ENCODE assay signal across 17 mouse cellular contexts in genomic region chr5:17850582-17850981, GRCm38 (mm10). TPM values are rescaled to one million over a fixed set of nuclear protein-coding genes. Genes with fewer than 3 reads are reported as not detected.
A peak's percentile ranks its signal among the peaks of the same experiment; 100 is the strongest.
DNase-seq lines count a peak whose midpoint lies in the region; ATAC-seq and TF ChIP-seq lines count a peak whose summit lies in the region.
"Had no signal": no experiment of that assay in that cellular context is flagged by ENCODE, and none has a peak within 500 bp of the region (broad histone marks: within the 10 kb centered on the region; RNA-seq: fewer than 3 reads in every experiment).

No protein-coding gene starts in this region.

- H3K27ac ChIP-seq in kidney, adult 2 months (ENCODE audit: insufficient read depth, low read depth, low read length), result no peak overlapping the region
- H3K27ac ChIP-seq in kidney, embryonic 15.5 days, result no peak overlapping the region
- peak overlapping the region; percentile 49 for H3K27ac ChIP-seq in CH12.LX (ENCODE audit: insufficient read depth, low read depth)
- no peak overlapping the region for H3K27ac ChIP-seq in forebrain, embryonic 14.5 days (ENCODE audit: low read depth, low read length)
- H3K27ac ChIP-seq: heart, embryonic 10.5 days; hindbrain, embryonic 10.5 days; limb, embryonic 15.5 days; neural tube, embryonic 12.5 days had no signal

- peak; percentile 62 for TF ChIP-seq RAD21 in CH12.LX (IDR thresholded peaks at IDR 0.05; ENCODE audit: low read depth, low read length)

- no peaks in the 10 kb centered on the region for H3K4me1 ChIP-seq in kidney, adult 2 months (ENCODE audit: control insufficient read depth, insufficient read depth, low read length)
- H3K4me1 ChIP-seq in kidney, embryonic 15.5 days, result no peaks in the 10 kb centered on the region
- peaks cover 10 to 24% of the 10 kb centered on the region in 2 experiments; a peak in 3 of 4 replicates for H3K4me1 ChIP-seq in CH12.LX (ENCODE audit: control insufficient read depth in 1 of 2, insufficient read depth in 2 of 2)
- H3K4me1 ChIP-seq in forebrain, embryonic 14.5 days (ENCODE audit: control insufficient read depth, insufficient read depth, low read length), result no peaks in the 10 kb centered on the region
- H3K4me1 ChIP-seq: heart, embryonic 10.5 days; hindbrain, embryonic 10.5 days; limb, embryonic 15.5 days; neural tube, embryonic 12.5 days had no signal

- no peak for DNase-seq in kidney, adult 2 months
- DNase-seq in 416B (ENCODE audit: low read depth) (peak; percentile 4), CH12.LX (ENCODE audit: extremely low read depth) (no peak)
- DNase-seq in thymus, postnatal 25 days, result no peak
- no peak for DNase-seq in forebrain, embryonic 14.5 days (ENCODE audit: low spot score)
- DNase-seq: adrenal gland, postnatal 10 days; cerebellum, adult 9-11 months; right cerebral cortex, postnatal 25 days had no signal

- dilution Hi-C loops in CH12.LX (cut with MboI; ENCODE audit: extremely low pct_ligation_motif_present, extremely low pct_unique_long_range_greater_than_20kb, low sequenced_read_pairs), result no loop called here

- no peaks in the 10 kb centered on the region for H3K36me3 ChIP-seq in kidney, adult 2 months (ENCODE audit: control insufficient read depth, insufficient read depth, low read length)
- H3K36me3 ChIP-seq in kidney, embryonic 15.5 days, result no peaks in the 10 kb centered on the region
- no peaks in the 10 kb centered on the region for H3K36me3 ChIP-seq in CH12.LX (replicated peaks in 1 of 2; ENCODE audit: control insufficient read depth in 1 of 2, insufficient read depth in 1 of 2, low read length in 1 of 2)
- H3K36me3 ChIP-seq in forebrain, embryonic 14.5 days (ENCODE audit: control insufficient read depth, insufficient read depth, low read length), result no peaks in the 10 kb centered on the region
- H3K36me3 ChIP-seq: heart, embryonic 10.5 days; hindbrain, embryonic 10.5 days; limb, embryonic 15.5 days; neural tube, embryonic 12.5 days had no signal

- H3K27me3 ChIP-seq in kidney, adult 2 months (replicated peaks; ENCODE audit: control insufficient read depth, insufficient read depth, low read length), result no peaks in the 10 kb centered on the region
- H3K27me3 ChIP-seq in kidney, embryonic 15.5 days, result no peaks in the 10 kb centered on the region
- H3K27me3 ChIP-seq in CH12.LX (replicated peaks), result no peaks in the 10 kb centered on the region
- no peaks in the 10 kb centered on the region for H3K27me3 ChIP-seq in forebrain, embryonic 14.5 days (replicated peaks; ENCODE audit: control insufficient read depth, insufficient read depth, low read length)
- H3K27me3 ChIP-seq: limb, embryonic 15.5 days; megakaryocyte, embryonic 14.5 days; neural tube, embryonic 12.5 days; Patski had no signal

- in situ Hi-C loops in CH12.LX (cut with MboI; ENCODE audit: low pct_ligation_motif_present, low pct_unique_long_range_greater_than_20kb, low sequenced_read_pairs), result no loop called here

- peaks cover 17% of the 10 kb centered on the region for H3K79me2 ChIP-seq in CH12.LX (replicated peaks; ENCODE audit: control insufficient read depth, extremely low read depth, insufficient read depth, poor library complexity, severe bottlenecking)

- H3K4me2 ChIP-seq in kidney, embryonic 15.5 days, result no peak overlapping the region
- H3K4me2 ChIP-seq in CH12.LX (ENCODE audit: insufficient read depth, low read depth, poor library complexity, severe bottlenecking), result no peak overlapping the region
- no peak overlapping the region for H3K4me2 ChIP-seq in forebrain, embryonic 14.5 days (ENCODE audit: low read length)
- H3K4me2 ChIP-seq: limb, embryonic 15.5 days; neural tube, embryonic 12.5 days had no signal

- 86% methylated on average over 2 of the region's 2 CpGs for WGBS in kidney, adult 2 months
- WGBS in kidney, embryonic 15.5 days, result 95% methylated on average over 2 of the region's 2 CpGs
- WGBS in forebrain, embryonic 14.5 days, result 86% methylated on average over 2 of the region's 2 CpGs

- no peak overlapping the region for H3K4me3 ChIP-seq in kidney, adult 2 months (ENCODE audit: insufficient read depth, low read depth, low read length)
- H3K4me3 ChIP-seq in kidney, embryonic 15.5 days (replicated peaks), result no peak overlapping the region
- H3K4me3 ChIP-seq in CH12.LX (replicated peaks in 1 of 3; ENCODE audit: low read depth in 2 of 3, low read length in 2 of 3, poor library complexity in 1 of 3), result no peak overlapping the region
- no peak overlapping the region for H3K4me3 ChIP-seq in forebrain, embryonic 14.5 days (ENCODE audit: low read depth, low read length)
- H3K4me3 ChIP-seq: heart, embryonic 10.5 days; hindbrain, embryonic 10.5 days; limb, embryonic 15.5 days; megakaryocyte, embryonic 14.5 days; neural tube, embryonic 12.5 days had no signal

- peak; percentile 38 for TF ChIP-seq CTCF in kidney, adult 2 months (conservative IDR thresholded peaks at IDR 0.05; ENCODE audit: insufficient read depth, insufficient read length, low read depth, low read length)
- peak; percentile 17 to 67; a peak in 2 of 4 replicates for TF ChIP-seq CTCF in CH12.LX (conservative IDR thresholded peaks at IDR 0.05 in 1 of 2, IDR thresholded peaks at IDR 0.05 in 1 of 2; ENCODE audit: low read depth in 2 of 2, low read length in 2 of 2)

- TF ChIP-seq POLR2A in kidney, adult 2 months (IDR thresholded peaks at IDR 0.05; ENCODE audit: low read depth, low read length), result no peak
- no peak for TF ChIP-seq POLR2A in CH12.LX (IDR thresholded peaks at IDR 0.05; ENCODE audit: low read depth, low read length)

- H3K9ac ChIP-seq in kidney, embryonic 15.5 days, result no peak overlapping the region
- H3K9ac ChIP-seq in CH12.LX (ENCODE audit: insufficient read depth, low read depth), result peak overlapping the region; percentile 35; the same call in 1 of the 2 replicates
- H3K9ac ChIP-seq in forebrain, embryonic 14.5 days (ENCODE audit: low read length), result no peak overlapping the region
- H3K9ac ChIP-seq: limb, embryonic 15.5 days; neural tube, embryonic 12.5 days had no signal

- H3K9me3 ChIP-seq in kidney, embryonic 15.5 days (replicated peaks), result no peaks in the 10 kb centered on the region
- no peaks in the 10 kb centered on the region for H3K9me3 ChIP-seq in CH12.LX (replicated peaks; ENCODE audit: low read length)
- no peaks in the 10 kb centered on the region for H3K9me3 ChIP-seq in forebrain, embryonic 14.5 days (replicated peaks; ENCODE audit: control insufficient read depth, low read length)
- H3K9me3 ChIP-seq: heart, embryonic 10.5 days; hindbrain, embryonic 10.5 days; limb, embryonic 15.5 days; megakaryocyte, embryonic 14.5 days; neural tube, embryonic 12.5 days had no signal

- no peak for TF ChIP-seq EP300 in CH12.LX (IDR thresholded peaks at IDR 0.05; ENCODE audit: low read length)

- ATAC-seq in kidney, embryonic 15.5 days (replicated peaks; ENCODE audit: low FRiP score), result no peak
- ATAC-seq in erythroid progenitor cell, adult 5-6 weeks (replicated peaks; ENCODE audit: low FRiP score, poor library complexity, severe bottlenecking), result peak; percentile 73
- no peak for ATAC-seq in forebrain, embryonic 14.5 days
- ATAC-seq: forebrain, embryonic 16.5 days; Patski had no signal

TF ChIP-seq in CH12.LX, 34 proteins besides CTCF, POLR2A, EP300 and RAD21:
- TF ChIP-seq MAX (IDR thresholded peaks at IDR 0.05; ENCODE audit: low read length), result no peak
- TF ChIP-seq MAFK (IDR thresholded peaks at IDR 0.05; ENCODE audit: insufficient replicate concordance, low read length), result peak; percentile 91
- TF ChIP-seq RCOR1 (conservative IDR thresholded peaks at IDR 0.05; ENCODE audit: low read depth, low read length), result no peak
- TF ChIP-seq JUND (conservative IDR thresholded peaks at IDR 0.05; ENCODE audit: low read depth, low read length), result no peak
- no peak; the same call in 1 of the 2 replicates for TF ChIP-seq NELFE (IDR thresholded peaks at IDR 0.05; ENCODE audit: low read depth, low read length)
- no peak for TF ChIP-seq ELF1 (IDR thresholded peaks at IDR 0.05; ENCODE audit: low read depth, low read length)
- peak; percentile 73 for TF ChIP-seq SMC3 (IDR thresholded peaks at IDR 0.05; ENCODE audit: low read depth, low read length)
- no peak for TF ChIP-seq NRF1 (IDR thresholded peaks at IDR 0.05; ENCODE audit: low read depth, low read length)
- no peak for TF ChIP-seq MYC (IDR thresholded peaks at IDR 0.05; ENCODE audit: low read depth, low read length)
- 0 out of 2 replicates have a peak, but pooled peaks have one; percentile 4 for TF ChIP-seq ZMIZ1 (IDR thresholded peaks at IDR 0.05; ENCODE audit: low read depth, low read length)
TF ChIP-seq in CH12.LX: peak in this region for 3.

RNA-seq across cellular contexts. Expression of gene Cd36, which starts 38.0 kb away (rescaled TPM):
- polyA plus RNA-seq in kidney, adult 2 months (2012; rRNA removed), result 41.4 and 43.8 TPM in 2 replicates
- polyA plus RNA-seq in kidney, embryonic 15.5 days (2015; fragmentation: Nextera tagmentation; extraction: Ambion mirVana), result 10.1 and 11.2 TPM in 2 replicates
- total RNA-seq in CH12.LX (2012; rRNA removed), result 145 and 189 TPM in 2 replicates
- 690 and 774 TPM in 2 replicates for total RNA-seq in CH12.LX (2014; rRNA removed)
- 608 and 652 TPM in 2 replicates for polyA plus RNA-seq in CH12.LX (2012; ENCODE audit: insufficient read length, low read depth)
- 136 and 145 TPM in 2 replicates for total RNA-seq in erythroid progenitor cell, adult 5-6 weeks (2015; ENCODE audit: low replicate concordance)
- 172 and 232 TPM in 2 replicates for total RNA-seq in erythroid progenitor cell, adult 5-6 weeks (2017; ENCODE audit: low replicate concordance)
- polyA plus RNA-seq in forebrain, embryonic 14.5 days (2014; fragmentation: Nextera tagmentation; extraction: Ambion mirVana), result 1.5 and 2.2 TPM in 2 replicates

Comparison
In these comparisons a context has a peak if more than half of its experiments do, and no peak if none do; other contexts are left out.
1. RNA of gene Cd36, which starts 38.0 kb away (polyA plus RNA-seq): 608 to 652 TPM in CH12.LX; 41.4 to 43.8 TPM in kidney, adult 2 months, 10.1 to 11.2 TPM in kidney, embryonic 15.5 days and 1.5 to 2.2 TPM in forebrain, embryonic 14.5 days; every median in the first group is over 10 times any median in the second.